Mouse (Mus musculus): ENCODE measurements around the gene Vmn1r79.
"Not testable (repeated sequence)": the region's sequence is repeated elsewhere in the genome, so short reads cannot be mapped to it uniquely, and the experiment has no call there.

Vmn1r79 gene

DNA sequence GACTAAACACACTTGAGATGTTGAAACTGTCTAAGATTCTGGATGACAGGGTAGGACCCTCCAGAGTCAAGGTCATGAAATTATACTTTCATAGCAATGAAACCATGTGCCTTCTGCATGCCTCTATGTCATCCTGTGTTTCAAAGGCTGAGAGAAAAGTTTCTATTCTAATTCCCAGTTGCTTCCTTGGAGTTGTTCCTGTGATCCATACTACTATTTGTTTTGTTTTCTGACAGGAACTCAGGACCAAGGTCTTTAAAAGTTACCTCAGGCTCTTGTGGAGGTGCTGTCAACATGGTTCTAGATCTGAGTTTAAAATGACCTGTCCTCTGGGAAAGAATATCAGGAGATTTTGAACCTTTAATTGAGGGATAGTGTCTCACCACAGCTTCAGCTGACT lies at the start of gene Vmn1r79:
Gene Vmn1r79, plus strand, starts transcription at position 301 of the 400 bp plus-strand sequence.
- not testable (repeated sequence) for DNase-seq (ENCODE audit: low spot score in 2 of 2)

DNA sequence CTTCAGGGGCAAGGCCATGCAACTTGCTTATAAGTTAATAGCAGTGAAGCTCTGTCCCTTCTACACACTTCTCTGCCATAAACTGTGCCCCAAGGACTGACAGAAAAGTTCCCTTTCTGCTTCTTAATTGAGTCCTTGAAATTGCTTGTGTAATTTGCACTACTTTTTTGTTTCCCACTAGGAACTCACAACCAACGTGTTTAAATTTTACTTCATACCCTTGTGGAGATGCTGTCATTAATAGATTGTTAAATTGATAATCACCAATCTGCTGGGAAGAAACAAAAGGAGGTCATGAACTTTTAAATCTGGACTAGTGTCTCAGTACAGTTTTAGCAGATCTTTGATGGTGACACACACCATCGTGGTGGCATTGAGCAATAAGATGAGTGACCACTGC lies 21.1 kb upstream of the Vmn1r79 start, which contains the start of gene Vmn1r78:
Gene Vmn1r78, plus strand, starts transcription at position 301 of the 400 bp plus-strand sequence.
- no peak for DNase-seq (ENCODE audit: low spot score in 2 of 2)

- not testable (repeated sequence) for DNase-seq (ENCODE audit: low spot score in 2 of 2)
Measured at GRCm38 (mm10) chr7:12156463-12156862, 14.6 kb upstream of the Vmn1r79 start.

GRCm38 (mm10) chr7:12172926-12173325 lies 1.8 kb downstream of the Vmn1r79 start:
- DNase-seq (ENCODE audit: low spot score in 2 of 2): not testable (repeated sequence)

- DNase-seq (ENCODE audit: low spot score in 2 of 2): no peak
Measured at GRCm38 (mm10) chr7:12188986-12189385, 17.9 kb downstream of the Vmn1r79 start, which contains the start of gene Vmn1r80. Gene Vmn1r80, plus strand, starts transcription at chr7:12189286.

DNA sequence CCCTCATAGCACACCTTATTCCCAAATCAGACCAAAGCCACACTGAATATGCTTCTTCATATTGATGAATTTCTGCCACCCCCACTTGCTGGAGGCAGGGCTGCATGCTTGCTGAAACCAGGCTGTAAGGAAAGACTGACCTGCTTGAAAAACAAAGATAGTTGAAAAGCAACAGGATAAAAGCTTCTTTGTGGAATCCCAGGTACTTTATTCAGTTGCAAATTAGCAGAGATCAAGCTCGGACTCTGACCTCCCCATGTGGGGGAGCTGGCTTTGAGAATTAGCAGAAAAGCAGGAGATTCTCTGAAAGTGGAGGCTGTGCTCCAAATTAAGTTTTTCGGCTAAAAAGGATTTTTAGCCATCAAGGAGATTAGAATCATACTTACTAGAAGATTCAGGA lies 33.1 kb downstream of the Vmn1r79 start:
- no peak for DNase-seq (ENCODE audit: low spot score in 2 of 2)

Measured in right cerebral cortex, adult 2 months (tissue).